Mouse (Mus musculus): Measurements from ENCODE around the gene Cdc14a.

GRCm38 (mm10) chr3:116229336-116229735 lies 194.5 kb downstream of the Cdc14a start:
- TF ChIP-seq SIN3A (IDR thresholded peaks at IDR 0.05; ENCODE audit: low read length) (no peak), GABPA (IDR thresholded peaks at IDR 0.05; ENCODE audit: low read depth, low read length) (no peak), MEF2A (IDR thresholded peaks at IDR 0.05; ENCODE audit: extremely low read depth, insufficient replicate concordance, low read depth, low read length, poor library complexity, severe bottlenecking) (no peak)
